Mouse (Mus musculus) ES-Bruce4 (cell line): ENCODE data around the gene Gucd1.
"Not testable (repeated sequence)": the region's sequence is repeated elsewhere in the genome, so short reads cannot be mapped to it uniquely, and the experiment has no call there.

Source experiments
- CTCF ChIP-seq: IDR thresholded peaks from one replicate; pipeline ENCODE4 v1.8.1; 2011; ENCODE audit warnings: low read depth, low read length
- EP300 ChIP-seq: IDR thresholded peaks from 2 replicates; pipeline ENCODE4 v1.6.1; 2011; ENCODE audit warnings: low read depth, low read length; ENCODE audit not compliant: insufficient read depth

- TF ChIP-seq CTCF, EP300: not testable (repeated sequence)
Observed at GRCm38 (mm10) chr10:75566765-75567164, 49.0 kb upstream of the Gucd1 start.
